ENCODE assay signal across 25 mouse cellular contexts in genomic region chr5:143192806-143193205, GRCm38 (mm10). TPM values are rescaled to one million over a fixed set of nuclear protein-coding genes. Genes with fewer than 3 reads are reported as not detected.
DNase-seq lines count a peak whose midpoint lies in the region; ATAC-seq lines count a peak whose summit lies in the region.
"Had no signal": no experiment of that assay in that cellular context is flagged by ENCODE, and none has a peak within 500 bp of the region (broad histone marks: within the 10 kb centered on the region; RNA-seq: fewer than 3 reads in every experiment).

No protein-coding gene starts in this region.

- H3K4me3 ChIP-seq in heart, embryonic 11.5 days (ENCODE audit: low read depth, low read length): no peak overlapping the region
- H3K4me3 ChIP-seq in heart, embryonic 10.5 days: no peak overlapping the region

- no peaks in the 10 kb centered on the region for H3K4me1 ChIP-seq in heart, embryonic 11.5 days (ENCODE audit: control insufficient read depth, insufficient read depth, low read length)
- H3K4me1 ChIP-seq in heart, embryonic 10.5 days: no peaks in the 10 kb centered on the region

- H3K9ac ChIP-seq in heart, embryonic 11.5 days (ENCODE audit: low read depth, low read length): no peak overlapping the region

- H3K27me3 ChIP-seq in heart, embryonic 11.5 days (ENCODE audit: control insufficient read depth, insufficient read depth, low read length): no peaks in the 10 kb centered on the region
- no peaks in the 10 kb centered on the region for H3K27me3 ChIP-seq in heart, embryonic 10.5 days (ENCODE audit: insufficient read depth, poor library complexity, severe bottlenecking)

- 79% methylated on average over 8 of the region's 8 CpGs for WGBS in heart, embryonic 11.5 days (ENCODE audit: insufficient replicate concordance)
- 87% methylated on average over 8 of the region's 8 CpGs for whole genome bisulfite sequencing in heart, embryonic 10.5 days

- H3K9me3 ChIP-seq in heart, embryonic 11.5 days (replicated peaks; ENCODE audit: control insufficient read depth, low read length): no peaks in the 10 kb centered on the region
- H3K9me3 ChIP-seq in heart, embryonic 10.5 days: no peaks in the 10 kb centered on the region
- H3K9me3 ChIP-seq: G1E had no signal

- H3K4me2 ChIP-seq in heart, embryonic 11.5 days: no peak overlapping the region

- no peak for ATAC-seq in heart, embryonic 11.5 days (replicated peaks; ENCODE audit: insufficient number of reproducible peaks, low FRiP score, low TSS enrichment)
- ATAC-seq: activated CD4-positive, CD25-positive, alpha-beta regulatory T cell, adult 4 months; CD4-positive, CD25-positive, alpha-beta regulatory T cell, adult 4 months; Patski had no signal

- peak; percentile 54 for DNase-seq in heart, adult 11 months
- DNase-seq in heart, embryonic 10.5 days (ENCODE audit: low spot score): peak; percentile 59
- DNase-seq in heart, postnatal 25 days (ENCODE audit: low spot score): no peak
- DNase-seq: adrenal gland, adult 2 months; adrenal gland, adult 8-10 months; adrenal gland, postnatal 10 days; adrenal gland, postnatal 14 days; adrenal gland, postnatal 25 days; adrenal gland, postnatal 36 days; B cell, adult 2 months; cerebellum, adult 11 months; cerebellum, adult 11-12 months; cerebellum, adult 18-20 months had no signal

- no peak overlapping the region for H3K27ac ChIP-seq in heart, embryonic 11.5 days (ENCODE audit: low read depth, low read length)
- no peak overlapping the region for H3K27ac ChIP-seq in heart, embryonic 10.5 days

- H3K36me3 ChIP-seq in heart, embryonic 11.5 days (ENCODE audit: control insufficient read depth, insufficient read depth, low read length): no peaks in the 10 kb centered on the region
- H3K36me3 ChIP-seq in heart, embryonic 10.5 days: no peaks in the 10 kb centered on the region
- H3K36me3 ChIP-seq: G1E had no signal

- intact Hi-C loops in heart, postnatal 25 days (cut with DNase I): no loop called here

RNA-seq across cellular contexts. Expression of gene Spdye4b, which starts 12.0 kb away (rescaled TPM):
- polyA plus RNA-seq in heart, embryonic 11.5 days (2014; fragmentation: Nextera tagmentation; extraction: Ambion mirVana): not detected in 2 replicates
- not detected in 2 replicates for polyA plus RNA-seq in heart, embryonic 10.5 days (2016; fragmentation: Nextera tagmentation; extraction: Ambion mirVana)
- total RNA-seq in heart, postnatal 25 days (2021): not detected
- total RNA-seq: adrenal gland, adult 18-20 months; adrenal gland, adult 2 months; adrenal gland, adult 8-10 months; adrenal gland, postnatal 10 days; adrenal gland, postnatal 14 days; adrenal gland, postnatal 25 days; adrenal gland, postnatal 36 days; adrenal gland, postnatal 4 days; CH12.LX; MEL had no signal
- polyA plus RNA-seq: adrenal gland, adult 2 months; brain, embryonic 14.5 days; C2C12; CD4-positive, CD25-positive, alpha-beta regulatory T cell, adult 4 months; G1E; Patski had no signal

RNA-seq across cellular contexts. Expression of gene Rbak, which starts 12.2 kb away (rescaled TPM):
- polyA plus RNA-seq in heart, embryonic 11.5 days (2014; fragmentation: Nextera tagmentation; extraction: Ambion mirVana): 8.6 and 8.9 TPM in 2 replicates
- 8.9 and 12.3 TPM in 2 replicates for polyA plus RNA-seq in heart, embryonic 10.5 days (2016; fragmentation: Nextera tagmentation; extraction: Ambion mirVana)
- 1 to 10 TPM; 3.9 to 5.4 TPM for total RNA-seq in heart, postnatal 25 days (2021)

RNA-seq across cellular contexts. Expression of gene Spdye4a, which starts 33.9 kb away (rescaled TPM):
- polyA plus RNA-seq in heart, embryonic 11.5 days (2014; fragmentation: Nextera tagmentation; extraction: Ambion mirVana): not detected in 2 replicates
- not detected in 2 replicates for polyA plus RNA-seq in heart, embryonic 10.5 days (2016; fragmentation: Nextera tagmentation; extraction: Ambion mirVana)
- total RNA-seq in heart, postnatal 25 days (2021): not detected
- total RNA-seq: adrenal gland, adult 18-20 months; adrenal gland, adult 2 months; adrenal gland, adult 8-10 months; adrenal gland, postnatal 10 days; adrenal gland, postnatal 14 days; adrenal gland, postnatal 25 days; adrenal gland, postnatal 36 days; adrenal gland, postnatal 4 days; CH12.LX; ES-E14; G1E; MEL had no signal
- polyA plus RNA-seq: activated CD4-positive, CD25-positive, alpha-beta regulatory T cell, adult 4 months; adrenal gland, adult 2 months; brain, embryonic 14.5 days; C2C12; CD4-positive, CD25-positive, alpha-beta regulatory T cell, adult 4 months; G1E; Patski had no signal

RNA-seq across cellular contexts. Expression of gene Zfp12, which starts 42.2 kb away (rescaled TPM):
- polyA plus RNA-seq in heart, embryonic 11.5 days (2014; fragmentation: Nextera tagmentation; extraction: Ambion mirVana): 8.4 and 9.2 TPM in 2 replicates
- 8.3 and 11.7 TPM in 2 replicates for polyA plus RNA-seq in heart, embryonic 10.5 days (2016; fragmentation: Nextera tagmentation; extraction: Ambion mirVana)
- 10 to 100 TPM in 1 of 2 experiments, 1 to 10 TPM in 1; 9.5 to 11.0 TPM for total RNA-seq in heart, postnatal 25 days (2021)

RNA-seq across cellular contexts. Expression of gene Olfr718-ps1, which starts 45.4 kb away (rescaled TPM):
- polyA plus RNA-seq in heart, embryonic 11.5 days (2014; fragmentation: Nextera tagmentation; extraction: Ambion mirVana): 0.06 and 0.07 TPM in 2 replicates
- polyA plus RNA-seq in heart, embryonic 10.5 days (2016; fragmentation: Nextera tagmentation; extraction: Ambion mirVana): 0.04 and 0.09 TPM in 2 replicates
- not detected for total RNA-seq in heart, postnatal 25 days (2021)
- total RNA-seq: adrenal gland, adult 18-20 months; adrenal gland, adult 2 months; adrenal gland, postnatal 14 days; CH12.LX; MEL had no signal
- polyA plus RNA-seq: activated CD4-positive, CD25-positive, alpha-beta regulatory T cell, adult 4 months; adrenal gland, adult 2 months; brain, embryonic 14.5 days; C2C12; G1E had no signal
